Mouse (Mus musculus) intestine, embryonic 16.5 days (tissue): ENCODE data around the gene Gm45337. TPM values are rescaled to one million over a fixed set of nuclear protein-coding genes. Genes with fewer than 3 reads are reported as not detected.
"Not testable (repeated sequence)": the region's sequence is repeated elsewhere in the genome, so short reads cannot be mapped to it uniquely, and the experiment has no call there.

Experiments used
- ATAC-seq: fragments of 200-750 bp; cut with Nextera tagmentation; 2 replicates; pipeline ENCODE4 v1.8.0; 2017; ENCODE audit warnings: moderate TSS enrichment, moderate library complexity
- H3K27ac ChIP-seq: fragments of 300-500 bp; sonication (generic); 2 replicates; pipeline ENCODE4 v1.5.1; 2014; ENCODE audit warnings: mild to moderate bottlenecking, low read length
- H3K27me3 ChIP-seq: fragments of 300-500 bp; sonication (generic); replicated peaks from 2 replicates; pipeline ENCODE4 v1.6.1; 2014; ENCODE audit warnings: low read length, control low read depth, mixed read lengths; ENCODE audit not compliant: control insufficient read depth, insufficient read depth
- H3K36me3 ChIP-seq: fragments of 300-500 bp; sonication (generic); 2 replicates; pipeline ENCODE4 v1.6.1; 2014; ENCODE audit warnings: low read length, control low read depth; ENCODE audit not compliant: control insufficient read depth, insufficient read depth
- H3K4me1 ChIP-seq: fragments of 300-500 bp; sonication (generic); 2 replicates; pipeline ENCODE4 v1.6.1; 2014; ENCODE audit warnings: low read length, control low read depth, mixed read lengths; ENCODE audit not compliant: control insufficient read depth, insufficient read depth
- H3K4me2 ChIP-seq: fragments of 300-500 bp; sonication (generic); 2 replicates; pipeline ENCODE4 v1.6.1; 2014; ENCODE audit warnings: low read depth, low read length, control low read depth
- H3K4me3 ChIP-seq: fragments of 300-500 bp; sonication (generic); 2 replicates; pipeline ENCODE4 v1.5.1; 2014; ENCODE audit warnings: mild to moderate bottlenecking, low read length
- H3K9ac ChIP-seq: fragments of 300-500 bp; sonication (generic); 2 replicates; pipeline ENCODE4 v1.6.1; 2014; ENCODE audit warnings: low read depth, low read length
- H3K9me3 ChIP-seq: fragments of 300-500 bp; sonication (generic); 2 replicates; pipeline ENCODE4 v1.6.1; 2016; ENCODE audit warnings: low read length, control low read depth; ENCODE audit not compliant: control insufficient read depth
- WGBS: fragments of 180-500 bp; shearing (Covaris S2); extraction: QIAGEN DNeasy Blood & Tissue Kit; methylation state at CpG from one replicate; pipeline ENCODE4 v1.1.7; 2014; 5-methylcytosine and 5-hydroxymethylcytosine counted together
- polyA plus RNA-seq: library from polyadenylated mRNA; unstranded; fragments of >200 nt; fragmentation: Nextera tagmentation; extraction: Ambion mirVana; gene quantifications from 2 replicates; pipeline ENCODE4 v1.2.1, GENCODE M21; 2015

Gene Gm45337
- polyA plus RNA-seq, 1 experiment from 2014 or later = not detected

GRCm38 (mm10) chr7:142128843-142129242, 15.6 kb downstream of the Gm45337 start:
- Histone ChIP-seq H3K4me1 (no peaks in the 10 kb centered on the region), H3K36me3 (no peaks in the 10 kb centered on the region), H3K9ac (no peak overlapping the region), H3K27ac (no peak overlapping the region), H3K9me3 (no peaks in the 10 kb centered on the region), H3K4me3 (no peak overlapping the region), H3K27me3 (no peaks in the 10 kb centered on the region), H3K4me2 (no peak overlapping the region)
- no peak for ATAC-seq
- 59% methylated on average over 4 of the region's 4 CpGs for WGBS

DNA sequence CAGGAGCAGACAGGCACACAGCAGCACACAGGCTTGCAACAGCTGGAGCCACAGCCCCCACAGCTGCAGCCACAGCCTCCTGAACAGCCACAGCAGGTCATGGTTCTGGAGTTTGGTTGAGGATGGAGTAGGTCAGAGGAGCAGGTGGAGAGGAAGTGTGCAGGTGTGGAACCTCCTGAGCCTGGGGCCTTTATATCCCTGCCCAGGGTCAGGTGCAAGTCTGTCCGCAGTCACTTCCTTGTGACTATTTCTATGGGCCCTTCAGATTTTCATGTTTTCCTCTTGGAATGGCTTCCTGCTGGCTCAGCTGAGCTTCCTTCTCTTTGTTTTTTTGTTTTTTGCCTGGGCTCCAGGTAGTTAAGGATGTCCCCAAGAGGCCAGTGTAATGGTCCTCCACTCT, 23.8 kb downstream of the Gm45337 start, which contains the start of gene Gm45618:
Gene Gm45618 (minus strand): TSS at position 101 of the 400 bp plus-strand sequence.
- not testable (repeated sequence) for H3K9ac ChIP-seq, H3K4me2 ChIP-seq, H3K36me3 ChIP-seq, H3K27ac ChIP-seq, H3K9me3 ChIP-seq, H3K4me1 ChIP-seq, H3K27me3 ChIP-seq, ATAC-seq, H3K4me3 ChIP-seq
- WGBS = 65% methylated on average over 1 of the region's 1 CpGs

- no peak overlapping the region for H3K4me2 ChIP-seq
- no peak for ATAC-seq
- H3K27ac ChIP-seq = no peak overlapping the region
- no peak overlapping the region for H3K9ac ChIP-seq
- no peaks in the 10 kb centered on the region for H3K4me1 ChIP-seq
- no peaks in the 10 kb centered on the region for H3K27me3 ChIP-seq
- H3K4me3 ChIP-seq = no peak overlapping the region
- WGBS = 18% methylated on average over 5 of the region's 5 CpGs
- no peaks in the 10 kb centered on the region for H3K36me3 ChIP-seq
- no peaks in the 10 kb centered on the region for H3K9me3 ChIP-seq
These were observed 24.8 kb downstream of the Gm45337 start for GRCm38 (mm10) chr7:142119632-142120031.

DNA sequence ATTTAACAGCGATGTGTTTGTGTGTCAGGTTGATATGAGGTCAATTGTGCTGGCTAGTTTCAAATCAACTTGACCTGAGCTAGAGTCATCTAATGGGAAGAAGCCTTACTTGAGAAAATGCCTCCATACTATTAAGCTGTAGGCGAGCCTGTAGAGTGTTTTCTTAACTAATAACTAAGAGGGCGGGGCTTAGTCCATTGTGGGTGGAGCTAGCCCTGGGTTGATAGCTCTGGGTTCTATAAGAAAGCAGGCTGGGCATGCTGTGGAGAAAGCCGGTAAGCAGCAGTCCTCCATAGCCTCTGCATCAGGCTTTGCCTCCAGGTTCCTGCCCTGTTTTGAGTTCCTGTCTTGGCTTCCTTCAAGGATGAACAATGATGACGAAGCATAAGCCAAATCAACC, 39.7 kb downstream of the Gm45337 start:
- Histone ChIP-seq H3K27me3 (no peaks in the 10 kb centered on the region; the same call in 1 of the 2 replicates), H3K9me3 (no peaks in the 10 kb centered on the region), H3K36me3 (no peaks in the 10 kb centered on the region), H3K27ac (no peak overlapping the region), H3K4me2 (no peak overlapping the region), H3K4me3 (no peak overlapping the region), H3K4me1 (no peaks in the 10 kb centered on the region), H3K9ac (no peak overlapping the region)
- no peak for ATAC-seq
- WGBS = 46% methylated on average over 5 of the region's 5 CpGs

- Histone ChIP-seq H3K4me3 (no peak overlapping the region), H3K9ac (no peak overlapping the region), H3K36me3 (no peaks in the 10 kb centered on the region), H3K27me3 (peaks cover 27% of the 10 kb centered on the region), H3K27ac (no peak overlapping the region), H3K4me1 (peaks cover 10% of the 10 kb centered on the region), H3K4me2 (no peak overlapping the region), H3K9me3 (no peaks in the 10 kb centered on the region)
- WGBS = 12% methylated on average over 9 of the region's 9 CpGs
- peak; percentile 55 for ATAC-seq
These were observed 46.6 kb downstream of the Gm45337 start for GRCm38 (mm10) chr7:142097776-142098175.

GRCm38 (mm10) chr7:142096701-142097100, 47.7 kb downstream of the Gm45337 start:
- H3K36me3 ChIP-seq = no peaks in the 10 kb centered on the region
- 72% methylated on average over 4 of the region's 4 CpGs for WGBS
- no peak overlapping the region for H3K4me2 ChIP-seq
- H3K9ac ChIP-seq = no peak overlapping the region
- peaks cover 10% of the 10 kb centered on the region for H3K4me1 ChIP-seq
- H3K27me3 ChIP-seq = peaks cover 27% of the 10 kb centered on the region
- H3K9me3 ChIP-seq = no peaks in the 10 kb centered on the region
- no peak overlapping the region for H3K27ac ChIP-seq
- H3K4me3 ChIP-seq = no peak overlapping the region
- no peak for ATAC-seq

GRCm38 (mm10) chr7:142095183-142095931, 49.0 kb downstream of the Gm45337 start, which contains the start of gene Dusp8:
Gene Dusp8, minus strand, starts transcription at chr7:142095843.
- Histone ChIP-seq H3K4me1 (peaks cover 10% of the 10 kb centered on the region), H3K27ac (0 out of 2 replicates have a peak within 1 kb of the TSS, but pooled peaks have one; percentile 41), H3K27me3 (peaks cover 27% of the 10 kb centered on the region), H3K4me2 (peak within 1 kb of the TSS; percentile 97), H3K4me3 (peak within 1 kb of the TSS; percentile 80), H3K9ac (peak within 1 kb of the TSS; percentile 83), H3K36me3 (no peaks in the 10 kb centered on the region), H3K9me3 (no peaks in the 10 kb centered on the region)
- ATAC-seq = peak; percentile 92
- under 1% methylated on average over 61 of the region's 63 CpGs for WGBS

DNA sequence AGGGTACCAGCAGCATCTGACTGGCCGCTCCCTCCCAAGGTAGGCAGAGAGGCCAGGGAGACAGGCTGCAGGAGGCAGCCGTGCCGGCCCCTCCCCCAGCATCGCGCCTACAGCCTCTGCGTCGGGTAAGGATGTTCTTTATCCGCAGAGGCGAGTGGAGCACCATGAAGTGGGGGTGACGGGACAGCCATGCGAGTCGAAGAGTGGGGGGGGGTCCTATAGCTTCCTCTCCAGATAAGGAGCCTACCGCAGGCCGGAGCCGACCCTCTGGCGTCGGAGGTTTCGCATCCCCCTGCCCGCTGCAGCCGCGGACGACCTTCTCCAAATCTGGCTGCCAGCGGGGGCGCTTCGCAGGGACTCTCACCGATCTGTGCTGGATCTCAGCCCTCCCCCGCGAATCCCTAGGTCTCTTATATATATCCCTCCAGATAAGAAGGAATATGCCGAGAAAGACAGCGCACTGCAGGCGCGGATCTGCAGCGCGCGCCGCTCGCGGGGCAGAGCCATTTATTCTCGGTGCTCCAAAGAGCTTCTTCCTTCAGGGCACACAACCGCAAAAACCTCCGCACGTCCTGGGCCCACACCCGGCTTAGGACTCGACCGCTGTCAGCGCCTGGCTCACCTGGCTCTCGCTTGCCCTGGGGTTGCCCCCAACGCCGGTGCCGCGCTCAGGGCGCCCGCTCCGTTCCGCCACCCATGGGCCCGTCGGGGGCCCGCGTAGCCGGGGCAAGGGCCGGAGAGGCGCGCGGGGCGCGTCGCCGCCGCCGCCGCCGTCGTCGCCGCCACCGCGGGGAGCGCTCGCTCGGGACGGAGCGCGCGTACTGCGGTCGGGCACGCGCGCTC, 49.9 kb downstream of the Gm45337 start:
- Histone ChIP-seq H3K4me1 (peaks cover 10% of the 10 kb centered on the region), H3K27ac (0 out of 2 replicates have a peak overlapping the region, but pooled peaks have one; percentile 41), H3K36me3 (no peaks in the 10 kb centered on the region), H3K4me3 (peak overlapping the region; percentile 80), H3K9me3 (no peaks in the 10 kb centered on the region), H3K9ac (peak overlapping the region; percentile 83), H3K27me3 (peaks cover 27% of the 10 kb centered on the region), H3K4me2 (peak overlapping the region; percentile 97)
- peak; percentile 70 for ATAC-seq
- under 1% methylated on average over 68 of the region's 89 CpGs for WGBS

GRCm38 (mm10) chr7:142093696-142094240, 50.6 kb downstream of the Gm45337 start:
- Histone ChIP-seq H3K4me1 (peaks cover 15% of the 10 kb centered on the region), H3K9ac (peak overlapping the region; percentile 83), H3K27ac (no peak overlapping the region), H3K36me3 (no peaks in the 10 kb centered on the region), H3K4me2 (peak overlapping the region; percentile 97), H3K4me3 (peak overlapping the region; percentile 80), H3K27me3 (peaks cover 27% of the 10 kb centered on the region), H3K9me3 (no peaks in the 10 kb centered on the region)
- WGBS = 39% methylated on average over 6 of the region's 6 CpGs
- ATAC-seq = no peak
